Mouse (Mus musculus): ENCODE measurements around the gene Lfng.

GRCm38 (mm10) chr5:140607836-140608633 lies 915 bp downstream of the Lfng start:
- TF ChIP-seq CTCF (IDR thresholded peaks at IDR 0.05; ENCODE audit: insufficient read depth, low read depth, low read length) (no peak), POLR2A (IDR thresholded peaks at IDR 0.05; ENCODE audit: insufficient read depth, low read depth, low read length) (no peak)
